ENCODE assay signal across 1 mouse cellular context in the genomic region with DNA sequence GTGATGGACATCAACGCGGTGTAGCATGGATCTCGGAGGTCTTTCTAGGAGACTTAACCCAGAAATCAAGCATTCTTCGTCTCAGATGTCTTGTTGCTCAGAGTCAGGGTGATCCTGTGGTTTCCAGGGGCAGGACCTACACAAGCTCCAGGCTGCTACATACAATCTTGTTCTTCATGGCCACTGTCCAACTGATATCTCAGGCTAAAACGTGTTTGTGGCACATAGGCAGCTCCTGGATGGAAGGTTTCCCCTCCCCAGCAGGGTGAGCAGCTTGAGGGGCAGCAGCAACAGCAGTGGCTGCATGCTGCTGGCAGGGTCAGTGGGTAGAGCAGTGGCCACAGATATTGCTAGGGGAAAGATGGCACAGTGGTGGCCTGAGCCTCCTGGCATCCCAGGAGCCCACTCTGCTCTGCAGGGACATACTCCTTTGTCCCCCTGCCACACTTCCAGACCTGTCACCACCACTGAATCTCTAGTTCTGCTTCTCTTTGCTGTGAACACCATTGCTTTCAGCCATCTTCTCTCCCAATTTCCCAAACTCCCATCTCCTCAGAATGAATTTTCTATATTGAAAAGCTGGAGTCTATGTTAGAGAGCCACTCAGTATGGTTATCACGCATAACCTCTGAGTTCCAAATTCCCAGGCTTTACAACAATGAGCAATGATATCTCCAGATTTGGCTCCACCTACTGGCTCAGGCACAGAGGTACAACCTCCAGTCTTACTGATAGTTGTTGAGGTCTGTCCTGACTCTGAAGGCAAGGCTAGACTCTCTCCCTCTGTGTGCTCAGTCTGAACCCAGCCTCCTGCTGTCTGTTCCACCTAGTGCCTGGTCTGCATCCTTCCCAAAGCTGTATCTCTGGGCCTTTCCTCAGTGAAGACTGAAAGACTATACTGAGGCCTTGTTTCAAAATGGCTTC.
TF ChIP-seq lines count a peak whose summit lies in the region.

No protein-coding gene starts in this region.

TF ChIP-seq in MEL, 35 proteins besides CTCF, POLR2A, EP300 and RAD21:
- TF ChIP-seq UBTF (IDR thresholded peaks at IDR 0.05; ENCODE audit: borderline replicate concordance, insufficient read depth, low read depth, low read length) (no peak), MXI1 (IDR thresholded peaks at IDR 0.05; ENCODE audit: low read depth, low read length) (no peak), MYB (IDR thresholded peaks at IDR 0.05; ENCODE audit: low read depth, low read length) (no peak), MAFK (IDR thresholded peaks at IDR 0.05; ENCODE audit: borderline replicate concordance, low read depth, low read length) (no peak), USF1 (IDR thresholded peaks at IDR 0.05; ENCODE audit: low read depth, low read length) (no peak), GABPA (IDR thresholded peaks at IDR 0.05; ENCODE audit: low read depth, low read length) (no peak), ZC3H11A (IDR thresholded peaks at IDR 0.05; ENCODE audit: low read depth, low read length) (peak; percentile 43), NRF1 (IDR thresholded peaks at IDR 0.05; ENCODE audit: insufficient read depth, low read depth, low read length, poor library complexity, severe bottlenecking) (no peak), BHLHE40 (IDR thresholded peaks at IDR 0.05; ENCODE audit: borderline replicate concordance, low read depth, low read length) (no peak), MEF2A (IDR thresholded peaks at IDR 0.05; ENCODE audit: extremely low read depth, insufficient replicate concordance, low read depth, low read length, poor library complexity, severe bottlenecking) (no peak), NELFE (IDR thresholded peaks at IDR 0.05; ENCODE audit: low read depth, low read length) (no peak), ELF1 (IDR thresholded peaks at IDR 0.05; ENCODE audit: low read depth, low read length) (no peak), MAX (IDR thresholded peaks at IDR 0.05; ENCODE audit: low read length) (no peak), ZMIZ1 (IDR thresholded peaks at IDR 0.05; ENCODE audit: low read depth, low read length) (no peak), TAL1 (IDR thresholded peaks at IDR 0.05; ENCODE audit: low read length) (no peak), SMC3 (IDR thresholded peaks at IDR 0.05; ENCODE audit: low read depth, low read length) (peak; percentile 74)
